Mouse (Mus musculus): Measurements from ENCODE around the gene Teddm1a. TPM values are rescaled to one million over a fixed set of nuclear protein-coding genes. Genes with fewer than 3 reads are reported as not detected.

The Teddm1a gene
- polyA plus RNA-seq, 1 experiment = not detected

- Histone ChIP-seq H3K4me3 (ENCODE audit: low read depth, low read length) (no peak overlapping the region), H3K36me3 (ENCODE audit: control insufficient read depth, insufficient read depth, low read length) (no peaks in the 10 kb centered on the region), H3K27ac (ENCODE audit: insufficient read depth, low read depth, low read length) (no peak overlapping the region), H3K27me3 (ENCODE audit: control insufficient read depth, insufficient read depth, low read length) (no peaks in the 10 kb centered on the region), H3K4me1 (ENCODE audit: control insufficient read depth, insufficient read depth, insufficient read length, low read length) (no peaks in the 10 kb centered on the region)
- WGBS = 53% methylated on average over 2 of the region's 2 CpGs
- no peak for TF ChIP-seq CTCF (IDR thresholded peaks at IDR 0.05; ENCODE audit: extremely low read depth, insufficient read length, insufficient replicate concordance, low read depth, low read length)
- TF ChIP-seq POLR2A (IDR thresholded peaks at IDR 0.05; ENCODE audit: low read depth, low read length) = no peak
Measured at GRCm38 (mm10) chr1:153930431-153930830, 38.9 kb downstream of the Teddm1a start.

GRCm38 (mm10) chr1:153933772-153934171, 42.2 kb downstream of the Teddm1a start:
- no peak overlapping the region for H3K4me3 ChIP-seq (ENCODE audit: low read depth, low read length)
- TF ChIP-seq CTCF (IDR thresholded peaks at IDR 0.05; ENCODE audit: extremely low read depth, insufficient read length, insufficient replicate concordance, low read depth, low read length) (no peak), POLR2A (IDR thresholded peaks at IDR 0.05; ENCODE audit: low read depth, low read length) (no peak)
- no peak overlapping the region for H3K27ac ChIP-seq (ENCODE audit: insufficient read depth, low read depth, low read length)
- H3K27me3 ChIP-seq (ENCODE audit: control insufficient read depth, insufficient read depth, low read length) = no peaks in the 10 kb centered on the region
- H3K36me3 ChIP-seq (ENCODE audit: control insufficient read depth, insufficient read depth, low read length) = no peaks in the 10 kb centered on the region
- WGBS = 89% methylated on average over 1 of the region's 1 CpGs
- H3K4me1 ChIP-seq (ENCODE audit: control insufficient read depth, insufficient read depth, insufficient read length, low read length) = no peaks in the 10 kb centered on the region

- TF ChIP-seq POLR2A (IDR thresholded peaks at IDR 0.05; ENCODE audit: low read depth, low read length) (no peak), CTCF (IDR thresholded peaks at IDR 0.05; ENCODE audit: extremely low read depth, insufficient read length, insufficient replicate concordance, low read depth, low read length) (no peak)
- whole genome bisulfite sequencing = 84% methylated on average over 12 of the region's 12 CpGs
- Histone ChIP-seq H3K4me3 (ENCODE audit: low read depth, low read length) (no peak overlapping the region), H3K27ac (ENCODE audit: insufficient read depth, low read depth, low read length) (no peak overlapping the region), H3K36me3 (ENCODE audit: control insufficient read depth, insufficient read depth, low read length) (no peaks in the 10 kb centered on the region), H3K4me1 (ENCODE audit: control insufficient read depth, insufficient read depth, insufficient read length, low read length) (no peaks in the 10 kb centered on the region), H3K27me3 (ENCODE audit: control insufficient read depth, insufficient read depth, low read length) (no peaks in the 10 kb centered on the region)
Measured at GRCm38 (mm10) chr1:153935844-153936380, 44.4 kb downstream of the Teddm1a start.

- 98% methylated on average over 2 of the region's 2 CpGs for WGBS
- no peak overlapping the region for H3K4me3 ChIP-seq (ENCODE audit: low read depth, low read length)
- H3K27ac ChIP-seq (ENCODE audit: insufficient read depth, low read depth, low read length) = no peak overlapping the region
- TF ChIP-seq CTCF (IDR thresholded peaks at IDR 0.05; ENCODE audit: extremely low read depth, insufficient read length, insufficient replicate concordance, low read depth, low read length) (no peak), POLR2A (IDR thresholded peaks at IDR 0.05; ENCODE audit: low read depth, low read length) (no peak)
- H3K36me3 ChIP-seq (ENCODE audit: control insufficient read depth, insufficient read depth, low read length) = no peaks in the 10 kb centered on the region
- H3K27me3 ChIP-seq (ENCODE audit: control insufficient read depth, insufficient read depth, low read length) = no peaks in the 10 kb centered on the region
- H3K4me1 ChIP-seq (ENCODE audit: control insufficient read depth, insufficient read depth, insufficient read length, low read length) = no peaks in the 10 kb centered on the region
Measured at GRCm38 (mm10) chr1:153937025-153937424, 45.5 kb downstream of the Teddm1a start.

GRCm38 (mm10) chr1:153940986-153941385, 49.4 kb downstream of the Teddm1a start:
- TF ChIP-seq CTCF (IDR thresholded peaks at IDR 0.05; ENCODE audit: extremely low read depth, insufficient read length, insufficient replicate concordance, low read depth, low read length) (no peak), POLR2A (IDR thresholded peaks at IDR 0.05; ENCODE audit: low read depth, low read length) (no peak)
- H3K36me3 ChIP-seq (ENCODE audit: control insufficient read depth, insufficient read depth, low read length) = no peaks in the 10 kb centered on the region
- no peak overlapping the region for H3K27ac ChIP-seq (ENCODE audit: insufficient read depth, low read depth, low read length)
- no peaks in the 10 kb centered on the region for H3K27me3 ChIP-seq (ENCODE audit: control insufficient read depth, insufficient read depth, low read length)
- H3K4me1 ChIP-seq (ENCODE audit: control insufficient read depth, insufficient read depth, insufficient read length, low read length) = no peaks in the 10 kb centered on the region
- WGBS = 88% methylated on average over 2 of the region's 2 CpGs
- no peak overlapping the region for H3K4me3 ChIP-seq (ENCODE audit: low read depth, low read length)

Other genes with a start within 250 kb of the Teddm1a start
- 0.08 TPM in 1 of 2 replicates, not detected in the other for gene Rgs8, start 238.7 kb upstream of the Teddm1a start, polyA plus RNA-seq (2012; rRNA removed)
- gene Rgs16, start 151.4 kb upstream of the Teddm1a start, polyA plus RNA-seq (2012; rRNA removed) = 0.18 and 0.34 TPM in 2 replicates
- gene Rnasel, start 142.3 kb upstream of the Teddm1a start, polyA plus RNA-seq (2012; rRNA removed) = 5.9 and 10.9 TPM in 2 replicates
- not detected in 2 replicates for gene Rgsl1, start 47.6 kb upstream of the Teddm1a start, polyA plus RNA-seq (2012; rRNA removed)
- not detected in 2 replicates for gene Teddm1b, start 17.4 kb upstream of the Teddm1a start, polyA plus RNA-seq (2012; rRNA removed)
- gene Glul, start 8.2 kb downstream of the Teddm1a start, polyA plus RNA-seq (2012; rRNA removed) = 18.4 and 19.3 TPM in 2 replicates
- 0.06 and 0.08 TPM in 2 replicates for gene Teddm2, start 8.5 kb downstream of the Teddm1a start, polyA plus RNA-seq (2012; rRNA removed)

Measured in small intestine, adult 2 months (tissue).